Mouse (Mus musculus): ENCODE data around the gene Ppp3ca. TPM values are rescaled to one million over a fixed set of nuclear protein-coding genes. Genes with fewer than 3 reads are reported as not detected.

The Ppp3ca gene
- polyA plus RNA-seq, 2 experiments, result 3.9 to 7.4 TPM

DNA sequence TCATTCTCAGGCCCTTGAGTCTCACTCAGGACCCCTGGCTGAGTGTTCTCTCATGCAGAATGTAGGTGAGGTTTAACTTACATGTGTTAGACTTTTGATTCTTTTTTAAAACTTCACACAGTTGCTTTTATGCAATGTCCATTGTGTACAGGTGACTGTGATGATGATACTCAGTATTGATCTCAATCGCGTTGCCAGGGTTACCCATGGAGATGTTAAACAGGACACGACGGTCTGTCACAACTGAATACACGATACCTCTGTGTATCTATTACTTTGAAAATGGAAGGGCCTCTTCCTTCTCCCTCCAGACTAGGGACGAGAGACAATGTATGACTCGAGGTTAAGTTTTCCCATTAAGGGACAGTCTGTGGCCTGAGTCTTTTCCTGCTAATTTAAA, 107.5 kb downstream of the Ppp3ca start:
- Histone ChIP-seq H3K27ac (no peak overlapping the region), H3K4me2 (ENCODE audit: low read depth) (no peak overlapping the region), H3K9me3 (ENCODE audit: control insufficient read depth, low read length) (no peaks in the 10 kb centered on the region), H3K27me3 (ENCODE audit: control insufficient read depth, insufficient read depth, low read length) (no peaks in the 10 kb centered on the region), H3K4me1 (replicated peaks; ENCODE audit: control insufficient read depth in 2 of 2, insufficient read depth in 2 of 2, low read length in 1 of 2) (no peaks in the 10 kb centered on the region; a peak in 1 of 4 replicates), H3K4me3 (ENCODE audit: insufficient read depth in 1 of 2, low read depth in 2 of 2, low read length in 2 of 2) (no peak overlapping the region), H3K9ac (replicated peaks) (no peak overlapping the region), H3K36me3 (replicated peaks; ENCODE audit: control insufficient read depth, insufficient read depth, low read depth) (no peaks in the 10 kb centered on the region)
- ATAC-seq (ENCODE audit: insufficient read depth) (no peak), DNase-seq (ENCODE audit: low read depth in 3 of 3, low spot score in 3 of 3) (no peak)
- WGBS (ENCODE audit: insufficient replicate concordance), result 59% methylated on average over 7 of the region's 7 CpGs
- TF ChIP-seq EP300 (IDR thresholded peaks at IDR 0.05; ENCODE audit: low read depth), result no peak
- no peak for TF ChIP-seq CTCF (IDR thresholded peaks at IDR 0.05; ENCODE audit: low read depth)

GRCm38 (mm10) chr3:136777787-136778216, 107.9 kb downstream of the Ppp3ca start:
- TF ChIP-seq CTCF (IDR thresholded peaks at IDR 0.05; ENCODE audit: low read depth) (no peak), EP300 (IDR thresholded peaks at IDR 0.05; ENCODE audit: low read depth) (no peak)
- WGBS (ENCODE audit: insufficient replicate concordance), result 68% methylated on average over 9 of the region's 9 CpGs
- DNase-seq (ENCODE audit: low read depth in 3 of 3, low spot score in 3 of 3) (no peak), ATAC-seq (ENCODE audit: insufficient read depth) (no peak)
- Histone ChIP-seq H3K27me3 (ENCODE audit: control insufficient read depth, insufficient read depth, low read length) (no peaks in the 10 kb centered on the region), H3K4me3 (ENCODE audit: insufficient read depth in 1 of 2, low read depth in 2 of 2, low read length in 2 of 2) (no peak overlapping the region), H3K9me3 (ENCODE audit: control insufficient read depth, low read length) (no peaks in the 10 kb centered on the region), H3K27ac (no peak overlapping the region), H3K4me1 (replicated peaks; ENCODE audit: control insufficient read depth in 2 of 2, insufficient read depth in 2 of 2, low read length in 1 of 2) (no peaks in the 10 kb centered on the region; a peak in 1 of 4 replicates), H3K9ac (replicated peaks) (no peak overlapping the region), H3K4me2 (ENCODE audit: low read depth) (no peak overlapping the region), H3K36me3 (replicated peaks; ENCODE audit: control insufficient read depth, insufficient read depth, low read depth) (no peaks in the 10 kb centered on the region)

DNA sequence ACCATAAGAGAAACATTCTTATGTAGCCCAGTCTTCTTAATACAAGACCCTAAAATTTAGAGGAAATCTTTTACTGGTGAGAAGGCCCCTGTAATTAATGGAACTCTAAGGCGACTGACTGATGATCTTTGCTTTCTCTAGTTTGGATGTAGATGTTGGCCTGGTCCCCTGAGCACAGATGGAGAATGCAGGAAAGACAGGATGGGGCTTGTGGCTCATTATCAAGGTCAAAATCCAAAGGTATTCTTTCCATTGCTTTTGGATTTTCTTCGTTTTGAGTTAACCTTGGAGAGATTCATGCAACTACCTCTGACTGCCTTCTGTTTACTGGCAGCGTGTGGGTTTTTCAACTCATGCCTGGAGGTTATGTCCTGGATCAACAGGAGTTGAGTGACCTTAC, 110.4 kb downstream of the Ppp3ca start:
- H3K4me2 ChIP-seq (ENCODE audit: low read depth), result no peak overlapping the region
- no peak for DNase-seq (ENCODE audit: low read depth in 3 of 3, low spot score in 3 of 3)
- no peaks in the 10 kb centered on the region for H3K9me3 ChIP-seq (ENCODE audit: control insufficient read depth, low read length)
- H3K4me3 ChIP-seq (ENCODE audit: insufficient read depth in 1 of 2, low read depth in 2 of 2, low read length in 2 of 2), result no peak overlapping the region
- no peak for ATAC-seq (ENCODE audit: insufficient read depth)
- H3K9ac ChIP-seq (replicated peaks), result no peak overlapping the region
- WGBS (ENCODE audit: insufficient replicate concordance), result 78% methylated on average over 3 of the region's 3 CpGs
- TF ChIP-seq CTCF (IDR thresholded peaks at IDR 0.05; ENCODE audit: low read depth), result no peak
- TF ChIP-seq EP300 (IDR thresholded peaks at IDR 0.05; ENCODE audit: low read depth), result no peak
- H3K36me3 ChIP-seq (replicated peaks; ENCODE audit: control insufficient read depth, insufficient read depth, low read depth), result no peaks in the 10 kb centered on the region
- H3K27me3 ChIP-seq (ENCODE audit: control insufficient read depth, insufficient read depth, low read length), result no peaks in the 10 kb centered on the region
- H3K27ac ChIP-seq, result no peak overlapping the region
- H3K4me1 ChIP-seq (replicated peaks; ENCODE audit: control insufficient read depth in 2 of 2, insufficient read depth in 2 of 2, low read length in 1 of 2), result no peaks in the 10 kb centered on the region

DNA sequence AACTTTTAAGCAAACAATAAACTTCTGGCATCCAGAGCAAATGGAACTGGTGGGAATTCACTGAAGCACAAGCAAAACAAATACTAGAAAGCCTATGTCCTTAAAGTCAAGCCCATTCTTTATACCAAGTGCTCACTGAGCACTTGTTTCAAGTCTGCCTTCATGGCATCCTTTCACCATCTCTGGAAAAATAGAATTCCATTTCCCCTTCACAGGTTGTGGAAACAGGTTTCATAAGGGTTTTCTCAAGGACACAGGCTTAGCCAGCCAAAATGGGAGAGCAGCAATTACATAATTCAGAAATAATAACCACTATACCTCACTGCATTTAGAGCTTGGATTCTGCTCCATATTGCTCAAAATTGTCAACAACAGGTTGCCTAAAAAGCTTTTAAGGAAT, 112.1 kb downstream of the Ppp3ca start:
- Histone ChIP-seq H3K36me3 (replicated peaks; ENCODE audit: control insufficient read depth, insufficient read depth, low read depth) (no peaks in the 10 kb centered on the region), H3K4me3 (ENCODE audit: insufficient read depth in 1 of 2, low read depth in 2 of 2, low read length in 2 of 2) (no peak overlapping the region), H3K27me3 (ENCODE audit: control insufficient read depth, insufficient read depth, low read length) (no peaks in the 10 kb centered on the region), H3K4me2 (ENCODE audit: low read depth) (no peak overlapping the region), H3K27ac (no peak overlapping the region), H3K9me3 (ENCODE audit: control insufficient read depth, low read length) (no peaks in the 10 kb centered on the region), H3K4me1 (replicated peaks; ENCODE audit: control insufficient read depth in 2 of 2, insufficient read depth in 2 of 2, low read length in 1 of 2) (no peaks in the 10 kb centered on the region), H3K9ac (replicated peaks) (no peak overlapping the region)
- no peak for ATAC-seq (ENCODE audit: insufficient read depth)
- DNase-seq (ENCODE audit: low read depth in 3 of 3, low spot score in 3 of 3), result no peak
- TF ChIP-seq CTCF (IDR thresholded peaks at IDR 0.05; ENCODE audit: low read depth), result no peak
- TF ChIP-seq EP300 (IDR thresholded peaks at IDR 0.05; ENCODE audit: low read depth), result no peak

GRCm38 (mm10) chr3:136785686-136786085, 115.8 kb downstream of the Ppp3ca start:
- H3K9ac ChIP-seq (replicated peaks), result no peak overlapping the region
- H3K27ac ChIP-seq, result no peak overlapping the region
- ATAC-seq (ENCODE audit: insufficient read depth), result no peak
- TF ChIP-seq EP300 (IDR thresholded peaks at IDR 0.05; ENCODE audit: low read depth) (no peak), CTCF (IDR thresholded peaks at IDR 0.05; ENCODE audit: low read depth) (no peak)
- H3K4me3 ChIP-seq (ENCODE audit: insufficient read depth in 1 of 2, low read depth in 2 of 2, low read length in 2 of 2), result no peak overlapping the region
- DNase-seq (ENCODE audit: low read depth in 3 of 3, low spot score in 3 of 3), result no peak
- H3K4me1 ChIP-seq (replicated peaks; ENCODE audit: control insufficient read depth in 2 of 2, insufficient read depth in 2 of 2, low read length in 1 of 2), result peaks cover 3 to 8% of the 10 kb centered on the region in 2 experiments; a peak in 2 of 4 replicates
- 70% methylated on average over 6 of the region's 6 CpGs for WGBS (ENCODE audit: insufficient replicate concordance)
- no peaks in the 10 kb centered on the region for H3K9me3 ChIP-seq (ENCODE audit: control insufficient read depth, low read length)
- no peaks in the 10 kb centered on the region for H3K36me3 ChIP-seq (replicated peaks; ENCODE audit: control insufficient read depth, insufficient read depth, low read depth)
- H3K4me2 ChIP-seq (ENCODE audit: low read depth), result no peak overlapping the region
- H3K27me3 ChIP-seq (ENCODE audit: control insufficient read depth, insufficient read depth, low read length), result no peaks in the 10 kb centered on the region

Data from liver, embryonic 14.5 days (tissue).